Mouse (Mus musculus) cortical plate, adult 2 months (tissue): ENCODE measurements at regions not wholly inside any gene's neighbourhood (a gene's known extent, or its start where the extent isn't known, plus 50 kb on each side); places are given as distances from the start of the nearest gene placed in this dataset.

ENCODE experiments used
- H3K27ac ChIP-seq: fragments of 200-500 bp; 2 replicates; pipeline ENCODE4 v1.5.1; 2012; ENCODE audit warnings: low read length, control low read depth, inconsistent platforms; ENCODE audit not compliant: insufficient read depth
- H3K4me1 ChIP-seq: fragments of 200-500 bp; 2 replicates; pipeline ENCODE4 v1.6.1; 2011; ENCODE audit warnings: low read length; ENCODE audit not compliant: control insufficient read depth, insufficient read depth
- H3K4me3 ChIP-seq: fragments of 200-500 bp; 2 replicates; pipeline ENCODE4 v1.5.1; 2011; ENCODE audit warnings: mild to moderate bottlenecking, low read length, control low read depth; ENCODE audit not compliant: insufficient read depth
- CTCF ChIP-seq: fragments of 200-500 bp; IDR thresholded peaks from 2 replicates; pipeline ENCODE4 v1.5.1; 2011; ENCODE audit warnings: mild to moderate bottlenecking, control low read depth, low read length; ENCODE audit not compliant: insufficient read depth; ENCODE audit errors: extremely low read depth
- POLR2A ChIP-seq: fragments of 200-500 bp; IDR thresholded peaks from 2 replicates; pipeline ENCODE4 v1.6.1; 2011; ENCODE audit warnings: mild to moderate bottlenecking, low read length, control low read depth; ENCODE audit not compliant: insufficient read depth; ENCODE audit errors: extremely low read depth

DNA sequence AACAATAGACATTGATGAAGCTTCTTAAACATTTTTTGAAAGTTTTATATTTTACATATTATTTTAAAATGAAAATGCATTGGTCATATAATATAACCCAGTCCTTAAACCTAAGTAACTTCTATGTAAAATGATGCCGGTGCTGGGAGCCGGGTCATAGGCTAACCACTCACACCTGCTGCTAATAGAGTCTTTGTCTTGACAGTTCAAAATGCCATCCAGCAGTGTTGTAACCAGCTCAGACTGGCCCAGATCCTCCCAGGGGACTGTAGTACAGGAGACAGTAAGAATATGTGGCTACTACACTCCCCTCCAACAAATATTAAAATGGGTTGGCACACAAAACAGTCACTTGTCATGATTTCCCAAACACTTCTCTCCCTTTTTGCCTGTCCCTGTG lies 693.6 kb downstream of the 1700064H15Rik start:
- no peak for TF ChIP-seq POLR2A
- TF ChIP-seq CTCF = no peak
- no peak overlapping the region for H3K27ac ChIP-seq
- no peak overlapping the region for H3K4me3 ChIP-seq
- H3K4me1 ChIP-seq = no peaks in the 10 kb centered on the region

DNA sequence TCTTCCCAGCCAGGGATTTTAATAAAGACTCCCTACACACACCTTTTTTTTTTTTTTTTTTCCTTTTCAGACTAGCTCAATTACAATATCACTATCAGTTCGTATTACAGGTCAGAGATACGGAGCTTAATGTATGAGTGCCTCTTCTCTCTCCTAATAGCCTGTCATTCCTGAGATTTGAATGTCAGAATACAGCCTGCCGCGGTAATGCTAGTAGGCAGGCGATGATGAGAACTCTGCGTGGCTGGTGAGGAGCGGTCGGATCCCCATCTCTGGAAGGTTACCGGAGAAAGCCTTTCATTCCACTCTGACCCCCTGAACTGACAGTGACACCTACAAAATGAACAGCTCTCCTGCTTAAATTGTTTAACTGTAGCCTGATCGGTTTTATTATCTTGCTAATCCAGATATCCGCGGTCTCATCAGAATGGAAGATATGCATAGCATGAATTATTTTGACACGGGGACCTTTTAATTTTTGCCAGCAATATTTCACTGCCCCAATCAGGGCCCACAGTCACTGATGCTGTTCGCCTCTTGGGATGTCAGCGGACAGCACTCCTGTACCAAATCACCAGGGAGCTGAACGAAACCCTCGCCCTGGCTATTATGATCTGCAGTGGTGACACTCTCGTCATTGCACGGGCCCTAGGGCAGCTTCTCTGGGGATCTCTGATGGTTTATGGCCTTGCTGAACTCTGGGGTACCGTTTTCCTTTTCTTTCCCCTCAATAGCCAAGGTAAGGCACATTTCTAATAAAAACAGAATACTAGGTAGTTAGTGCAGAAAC lies 690.9 kb downstream of the 1700064H15Rik start:
- TF ChIP-seq POLR2A = no peak
- no peak for TF ChIP-seq CTCF
- Histone ChIP-seq H3K4me1 (peaks cover 1% of the 10 kb centered on the region; the same call in 1 of the 2 replicates), H3K27ac (no peak overlapping the region), H3K4me3 (no peak overlapping the region)

DNA sequence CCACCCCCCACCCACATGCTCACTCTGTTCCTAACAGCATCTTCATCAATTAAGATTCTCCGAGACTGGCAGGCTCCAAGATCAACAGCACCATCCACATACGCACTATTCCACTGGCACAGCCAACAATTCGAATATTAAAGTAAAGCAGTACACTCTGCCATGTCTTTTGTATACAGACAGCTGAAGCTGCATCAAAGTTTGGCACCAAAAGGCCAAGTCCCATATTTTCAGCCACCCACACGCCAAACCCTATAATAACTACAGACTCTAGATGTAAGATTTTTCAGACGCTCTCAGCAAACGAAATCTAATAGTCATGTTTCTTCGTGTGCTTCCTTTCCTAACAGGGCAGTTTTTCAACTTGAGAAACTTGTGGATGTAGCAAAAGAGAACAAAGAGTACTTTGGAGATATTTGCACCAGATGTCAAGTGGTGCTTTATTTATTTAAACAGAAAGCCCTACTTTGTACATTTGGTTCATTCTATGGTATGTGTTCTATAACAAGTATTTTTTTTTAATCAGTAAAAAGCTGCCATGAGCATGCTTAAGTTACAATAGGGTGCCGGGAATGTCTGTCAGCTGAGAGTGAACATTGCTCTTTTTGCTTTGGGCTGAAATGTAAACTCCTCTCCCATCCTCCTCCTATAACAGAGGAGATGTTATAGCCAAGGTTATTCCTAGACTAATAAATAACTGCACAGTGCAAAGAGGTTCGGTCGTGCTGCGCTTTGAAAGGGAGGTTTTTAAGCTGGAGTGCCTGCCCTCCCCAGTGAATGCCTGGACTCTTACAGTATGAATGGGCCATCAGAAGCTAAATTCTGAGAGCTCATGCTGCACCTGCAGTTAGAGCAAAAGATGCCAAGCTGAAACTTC lies 686.9 kb downstream of the 1700064H15Rik start:
- Histone ChIP-seq H3K4me3 (no peak overlapping the region), H3K4me1 (peaks cover 1% of the 10 kb centered on the region; the same call in 1 of the 2 replicates), H3K27ac (no peak overlapping the region)
- TF ChIP-seq POLR2A (no peak), CTCF (no peak)

DNA sequence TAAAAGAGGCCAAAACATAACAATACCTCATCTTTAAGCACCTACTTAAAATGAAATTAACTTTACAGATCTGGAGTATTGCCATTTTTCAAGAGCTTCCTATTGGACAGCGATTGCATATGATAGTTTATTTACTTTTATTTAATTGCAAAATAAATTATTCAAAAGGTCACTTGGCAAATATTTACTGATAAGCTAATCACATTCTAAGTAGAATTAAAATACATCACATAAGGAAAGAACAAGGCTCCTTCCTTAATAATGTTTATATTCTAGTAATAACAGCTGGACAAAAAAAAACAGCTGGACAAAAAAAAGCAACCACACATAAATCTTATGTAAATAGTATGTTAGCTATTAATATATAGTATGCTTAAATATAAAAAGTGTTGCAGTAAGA lies 668.1 kb downstream of the 1700064H15Rik start:
- H3K4me1 ChIP-seq = no peaks in the 10 kb centered on the region
- H3K4me3 ChIP-seq = no peak overlapping the region
- TF ChIP-seq CTCF (no peak), POLR2A (no peak)
- no peak overlapping the region for H3K27ac ChIP-seq

DNA sequence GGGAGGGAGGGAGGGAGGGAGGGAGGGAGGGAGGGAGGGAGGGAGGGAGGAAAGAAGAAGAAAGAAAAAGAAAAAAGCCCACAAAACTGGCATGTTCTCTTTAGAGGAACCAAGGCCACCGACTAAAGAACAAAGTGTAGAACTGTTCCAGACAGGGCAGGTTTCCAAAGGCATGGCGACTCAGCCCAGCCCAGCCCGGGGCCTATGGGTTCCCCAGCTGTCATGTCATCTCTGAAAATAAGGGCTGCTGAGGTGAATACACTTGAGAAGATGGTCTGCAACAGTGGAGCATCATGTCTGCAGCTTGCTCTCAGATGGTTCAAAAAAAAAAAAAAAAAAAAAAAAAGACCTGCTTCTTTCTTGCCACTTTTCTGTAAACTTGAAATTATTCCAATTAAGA lies 639.8 kb downstream of the 1700064H15Rik start:
- Histone ChIP-seq H3K4me3 (no peak overlapping the region), H3K4me1 (no peaks in the 10 kb centered on the region), H3K27ac (no peak overlapping the region)
- TF ChIP-seq POLR2A = no peak
- no peak for TF ChIP-seq CTCF

DNA sequence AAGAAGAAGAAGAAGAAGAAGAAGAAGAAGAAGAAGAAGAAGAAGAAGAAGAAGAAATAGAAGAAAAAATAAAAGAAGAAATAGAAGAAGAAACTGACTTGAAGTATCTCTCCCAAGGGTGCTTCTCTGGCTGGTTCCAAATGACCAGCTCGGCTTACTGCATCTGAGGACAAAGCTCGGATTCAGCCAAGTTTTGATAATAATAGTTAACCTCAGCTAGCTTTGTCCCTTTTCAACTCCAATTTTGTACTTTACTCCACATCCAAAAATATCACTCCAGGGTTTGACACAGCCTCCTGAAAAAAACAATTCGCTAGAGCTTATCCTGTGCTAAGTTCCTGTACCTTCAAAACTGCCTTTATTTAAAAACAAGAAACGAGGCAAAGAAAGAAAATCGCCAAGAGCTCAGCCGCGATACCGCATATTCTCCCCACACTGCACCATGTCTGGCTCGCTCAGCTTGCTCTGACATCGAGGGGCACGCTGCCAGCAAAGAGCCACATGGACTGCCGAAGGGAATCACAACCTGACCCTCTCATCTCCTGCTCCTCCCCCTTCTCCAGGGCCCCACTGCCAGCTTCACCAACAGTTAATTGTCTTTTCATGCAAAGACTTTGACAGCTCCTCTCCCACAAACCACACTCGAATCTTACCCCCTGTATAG lies 638.8 kb downstream of the 1700064H15Rik start:
- Histone ChIP-seq H3K4me1 (no peaks in the 10 kb centered on the region), H3K27ac (no peak overlapping the region), H3K4me3 (no peak overlapping the region)
- TF ChIP-seq POLR2A (no peak), CTCF (no peak)

DNA sequence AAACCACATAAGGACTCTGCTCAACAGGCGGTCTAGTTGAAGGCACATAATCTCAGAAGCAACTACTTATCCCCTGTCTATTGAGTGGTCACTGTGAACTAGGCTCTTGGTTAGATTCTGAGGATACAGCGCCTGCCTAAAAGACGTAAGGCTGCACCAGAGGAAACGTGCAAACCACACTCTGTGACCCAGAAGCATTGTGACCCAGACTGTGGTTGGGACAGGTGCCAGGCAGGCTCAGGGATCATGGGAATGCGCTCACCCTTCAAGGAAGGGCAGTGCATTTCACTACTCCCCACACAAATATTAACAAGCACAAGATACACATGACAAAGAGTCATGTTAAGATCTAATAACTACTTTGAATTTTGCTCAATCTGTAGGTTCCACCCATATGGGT lies 628.3 kb downstream of the 1700064H15Rik start:
- Histone ChIP-seq H3K27ac (no peak overlapping the region), H3K4me1 (no peaks in the 10 kb centered on the region), H3K4me3 (no peak overlapping the region)
- no peak for TF ChIP-seq CTCF

DNA sequence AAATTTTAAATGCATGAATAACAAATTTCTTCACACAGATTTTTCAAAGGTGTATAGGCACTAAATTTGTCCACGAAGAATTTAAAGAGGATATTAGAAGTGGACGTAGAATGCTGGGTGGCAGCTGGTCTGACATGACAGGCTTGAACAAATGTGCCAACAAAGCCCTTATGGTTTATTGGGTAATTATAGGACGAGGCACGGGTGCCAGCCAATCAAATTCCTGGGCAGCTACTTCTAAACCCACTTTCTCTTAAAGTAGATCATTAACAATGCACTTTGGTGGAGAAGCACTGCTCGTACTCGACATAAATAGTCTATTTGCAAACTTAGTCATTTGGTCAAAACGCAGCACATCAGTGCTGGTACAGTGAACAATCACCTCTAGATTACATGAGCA lies 626.4 kb downstream of the 1700064H15Rik start:
- Histone ChIP-seq H3K4me3 (no peak overlapping the region), H3K27ac (no peak overlapping the region), H3K4me1 (no peaks in the 10 kb centered on the region)
- no peak for TF ChIP-seq CTCF

DNA sequence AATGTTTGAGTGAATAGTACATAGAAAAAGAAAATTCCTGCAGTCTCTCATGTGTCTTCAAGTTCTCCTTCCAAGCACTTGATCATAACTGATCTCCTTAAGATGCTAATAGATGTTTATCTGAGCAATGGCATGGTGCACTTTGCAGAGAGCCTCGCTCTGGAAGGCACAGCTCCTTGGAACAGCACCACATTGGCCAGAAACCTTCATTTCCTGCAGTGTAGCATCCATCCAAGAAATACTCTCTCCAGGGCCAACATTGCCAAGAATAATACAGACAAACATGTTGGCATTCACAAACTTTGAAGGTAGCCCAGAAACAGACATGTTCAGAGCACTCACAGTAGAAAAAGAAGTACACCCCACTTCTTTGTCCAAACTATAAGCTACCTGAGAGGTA lies 623.7 kb downstream of the 1700064H15Rik start:
- TF ChIP-seq CTCF = no peak
- TF ChIP-seq POLR2A = no peak
- H3K4me1 ChIP-seq = no peaks in the 10 kb centered on the region
- H3K27ac ChIP-seq = no peak overlapping the region
- no peak overlapping the region for H3K4me3 ChIP-seq

DNA sequence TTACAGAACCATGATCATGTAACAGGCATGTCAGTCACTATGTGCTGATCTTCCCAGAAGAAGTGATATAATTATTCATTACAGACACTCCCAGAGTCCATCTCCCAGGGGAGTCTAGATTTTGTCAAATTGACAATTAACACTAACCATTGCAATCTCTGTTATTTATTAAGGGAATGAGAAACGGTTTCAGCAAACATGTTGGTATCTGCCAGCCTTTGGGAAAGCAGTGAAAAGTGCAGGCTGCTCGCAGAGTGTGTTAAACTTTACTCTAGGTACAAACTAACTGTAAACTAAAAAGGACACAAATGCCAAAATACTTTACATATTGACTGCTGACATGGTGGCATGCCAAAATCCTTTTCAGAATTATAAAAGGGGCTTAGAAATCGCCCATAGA lies 583.9 kb downstream of the 1700064H15Rik start:
- no peak for TF ChIP-seq POLR2A
- no peak for TF ChIP-seq CTCF
- no peaks in the 10 kb centered on the region for H3K4me1 ChIP-seq
- H3K4me3 ChIP-seq = no peak overlapping the region
- H3K27ac ChIP-seq = no peak overlapping the region
